Mouse (Mus musculus) cerebellum, adult (tissue): ENCODE results near the gene Nhsl2.
A peak's percentile ranks its signal among the peaks of the same experiment; 100 is the strongest.
"Not testable (repeated sequence)": the region's sequence is repeated elsewhere in the genome, so short reads cannot be mapped to it uniquely, and the experiment has no call there.

Experiments used
- ATAC-seq: cut with Nextera tagmentation; 2 replicates; pipeline ENCODE4 v1.9.2; 2017; ENCODE audit warnings: mild to moderate bottlenecking, moderate library complexity, mixed read lengths; ENCODE audit not compliant: insufficient number of reproducible peaks, low FRiP score, low TSS enrichment

Gene Nhsl2

GRCm38 (mm10) chrX:102076886-102077765, 227.9 kb downstream of the Nhsl2 start:
- no peak for ATAC-seq

DNA sequence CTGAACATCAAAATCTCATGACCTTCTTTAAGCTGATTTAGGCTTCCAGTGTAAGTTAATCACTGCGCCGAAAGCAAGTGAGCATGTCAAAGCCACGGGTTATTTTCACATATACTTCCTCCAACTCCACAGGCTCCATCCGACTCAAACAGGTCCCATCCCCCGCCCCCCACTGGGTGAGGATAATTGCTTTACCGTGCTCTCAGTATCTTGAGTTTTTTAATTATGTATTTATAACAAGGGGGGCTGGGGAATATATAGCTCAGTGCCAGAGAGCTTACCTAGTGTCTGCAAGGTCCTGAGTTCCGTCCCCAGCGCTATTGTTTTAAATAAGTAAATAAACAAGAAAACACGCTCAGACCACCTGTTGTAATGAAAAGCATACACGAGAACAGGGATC, 231.9 kb downstream of the Nhsl2 start:
- ATAC-seq, result no peak

DNA sequence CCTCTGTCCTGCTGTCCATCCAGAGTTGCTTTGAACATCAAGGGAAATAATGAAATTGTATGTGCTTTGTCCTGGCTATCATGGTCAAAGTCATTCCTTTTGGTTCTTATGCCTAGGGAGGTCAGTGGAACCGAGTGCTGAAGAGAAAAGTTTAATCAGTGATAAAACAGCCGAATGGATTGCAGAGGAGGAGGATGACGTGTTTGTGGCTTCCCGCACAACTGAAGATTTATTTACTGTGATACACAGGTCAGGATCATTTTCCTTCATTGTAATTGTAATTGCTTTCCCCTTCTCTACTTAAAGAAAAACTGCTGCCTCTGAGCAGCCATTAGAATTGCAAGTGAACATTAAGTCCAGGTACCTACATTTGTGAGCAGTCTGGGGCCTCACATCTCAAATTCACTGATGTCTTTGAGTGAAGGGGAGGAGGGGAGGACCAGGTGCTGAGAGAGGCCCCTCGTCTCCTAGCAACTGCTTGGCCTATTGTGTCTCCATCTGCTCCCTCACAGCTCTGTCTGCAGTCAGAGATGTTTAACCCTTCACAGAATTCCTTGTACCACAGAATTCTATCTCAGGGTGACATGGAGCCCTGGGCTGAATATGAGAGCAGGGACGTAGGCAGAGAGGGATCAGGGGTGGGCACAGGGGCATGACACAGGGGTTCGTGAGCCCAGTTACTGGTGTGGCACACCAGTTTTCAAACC, 232.5 kb downstream of the Nhsl2 start:
- ATAC-seq, result peak; percentile 87

DNA sequence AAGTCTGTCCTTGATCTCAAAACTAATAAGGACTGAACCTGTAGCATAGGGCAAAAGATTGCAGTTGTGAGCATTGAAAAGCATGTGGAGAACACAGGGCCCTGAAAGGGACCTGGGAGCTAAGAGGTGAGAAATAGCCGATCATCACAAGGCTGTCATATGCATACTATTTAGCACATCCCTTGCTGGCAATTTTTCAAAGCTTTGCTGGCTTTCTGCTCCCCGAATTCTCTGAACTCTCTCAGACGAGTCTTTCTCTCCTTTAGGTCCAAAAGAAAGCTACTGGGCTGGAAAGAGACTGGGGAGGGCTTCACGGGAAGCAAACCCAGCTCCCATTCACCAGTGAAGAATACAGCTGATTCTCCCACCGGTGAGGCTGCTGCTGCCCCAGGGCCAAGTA, 233.2 kb downstream of the Nhsl2 start:
- 0 out of 2 replicates have a peak, but pooled peaks have one; percentile 21 for ATAC-seq

DNA sequence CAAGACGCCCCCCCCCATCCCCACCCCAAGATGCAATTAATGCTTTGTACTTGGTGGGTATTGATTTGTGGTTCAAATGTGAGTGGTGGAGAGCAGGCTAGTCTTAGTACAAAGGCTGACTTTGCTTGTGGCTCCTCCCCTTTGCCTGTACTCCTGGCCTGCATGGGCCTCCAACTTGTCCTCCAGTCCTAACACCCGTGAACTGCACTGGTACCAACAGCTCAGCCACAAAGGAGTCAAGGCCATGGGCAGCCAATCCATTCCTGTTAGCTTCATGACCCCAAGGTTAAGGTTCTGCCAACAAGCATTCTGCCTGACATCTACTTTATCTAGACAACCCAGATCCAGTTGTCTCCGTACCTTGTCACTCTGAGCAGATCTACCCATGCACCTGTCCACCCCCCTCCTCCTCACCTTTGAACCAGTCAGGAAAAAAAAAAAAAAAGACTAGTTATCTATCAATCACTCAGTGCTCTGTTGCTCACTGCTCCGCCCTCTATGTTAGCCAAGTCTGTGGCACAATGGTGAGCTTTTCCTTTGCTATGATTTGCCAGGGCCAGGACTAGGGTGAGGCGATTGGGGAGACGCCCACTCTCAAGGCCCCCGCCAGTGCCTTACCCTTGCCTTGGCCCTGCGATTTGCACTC, 236.7 kb downstream of the Nhsl2 start:
- ATAC-seq, result no peak

DNA sequence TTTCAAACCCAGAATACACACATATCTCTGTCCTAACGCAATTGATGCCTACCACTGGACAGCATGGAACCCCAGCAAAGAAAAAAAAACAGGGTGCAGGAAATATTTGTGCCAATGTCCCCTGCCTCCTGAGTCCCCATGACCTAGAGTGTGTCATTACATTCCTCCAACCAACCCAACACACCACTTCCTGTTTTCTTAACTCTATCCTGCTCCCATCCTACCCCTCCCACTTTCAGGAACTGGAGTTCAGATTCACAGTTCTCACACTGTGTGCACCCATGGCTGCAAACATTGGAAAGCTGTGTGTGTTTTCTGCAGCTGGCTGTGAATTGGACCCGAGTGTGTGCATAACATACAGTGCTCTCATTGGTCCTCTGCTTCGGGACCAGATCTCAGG, 241.4 kb downstream of the Nhsl2 start:
- ATAC-seq, result no peak

DNA sequence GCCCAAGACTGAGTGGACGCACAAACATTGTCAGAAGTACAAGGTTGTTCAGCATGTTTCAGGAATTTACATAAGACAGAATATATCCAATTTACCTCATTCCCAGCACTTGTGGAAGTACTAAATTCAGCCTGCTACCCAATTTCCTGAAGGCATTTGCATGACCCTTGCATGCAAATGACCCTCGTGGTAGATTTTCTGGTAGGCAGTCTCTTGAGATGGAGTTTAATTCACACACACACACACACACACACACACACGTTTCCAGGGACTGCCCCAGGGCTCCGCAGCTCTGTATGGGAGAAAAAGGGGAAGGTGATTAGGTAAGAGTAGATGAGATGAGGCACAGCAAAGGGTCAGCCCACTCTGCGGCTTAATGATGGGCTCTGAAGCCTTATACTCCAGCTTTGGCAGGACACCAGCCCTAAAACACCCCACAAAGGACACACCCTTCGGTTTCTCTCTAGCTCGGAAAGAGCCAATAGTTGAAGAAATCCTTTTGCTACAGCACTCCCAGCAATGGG, 245.3 kb downstream of the Nhsl2 start:
- no peak for ATAC-seq

- no peak for ATAC-seq
These were observed 252.7 kb downstream of the Nhsl2 start for GRCm38 (mm10) chrX:102101886-102102285.

DNA sequence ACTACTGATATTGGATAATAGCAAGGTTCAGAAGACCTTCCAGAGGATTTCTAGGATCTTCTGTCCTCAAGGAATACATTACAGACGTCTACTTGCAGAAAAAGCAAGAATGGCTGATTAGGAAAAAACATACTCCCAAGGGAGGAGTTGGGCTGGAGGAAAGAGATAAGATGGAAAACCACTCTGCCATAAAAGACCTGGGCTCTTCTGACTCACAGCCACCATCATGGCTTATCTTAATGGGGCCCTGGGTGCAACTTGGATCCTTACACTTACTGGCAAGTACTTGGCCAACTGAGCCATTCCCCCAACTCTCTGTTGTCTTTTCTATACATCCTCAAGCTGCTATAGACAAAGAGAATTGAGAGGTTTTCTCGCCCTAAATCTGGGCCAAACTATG, 254.6 kb downstream of the Nhsl2 start:
- ATAC-seq, result not testable (repeated sequence)

GRCm38 (mm10) chrX:102109349-102109748, 260.2 kb downstream of the Nhsl2 start:
- ATAC-seq, result not testable (repeated sequence)

DNA sequence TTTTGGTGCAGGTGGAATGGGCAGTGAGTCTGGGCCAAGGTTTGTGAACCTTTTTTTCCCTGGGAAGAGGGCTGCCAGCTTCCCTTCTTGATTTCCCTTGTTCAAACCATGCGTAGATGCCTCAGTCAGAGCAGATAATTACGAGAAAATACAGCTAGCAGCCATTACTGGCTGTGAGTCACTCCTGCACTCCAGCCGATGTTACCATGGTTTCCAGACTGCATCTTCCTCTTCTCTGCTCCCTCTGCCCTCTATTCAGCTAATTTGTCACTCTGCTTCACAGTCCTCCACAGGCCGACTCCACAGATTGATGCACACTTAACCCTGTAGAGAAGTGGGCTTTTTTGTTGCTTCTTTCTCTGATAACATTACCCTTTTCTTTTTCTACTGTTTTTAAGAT, 266.5 kb downstream of the Nhsl2 start:
- no peak for ATAC-seq

DNA sequence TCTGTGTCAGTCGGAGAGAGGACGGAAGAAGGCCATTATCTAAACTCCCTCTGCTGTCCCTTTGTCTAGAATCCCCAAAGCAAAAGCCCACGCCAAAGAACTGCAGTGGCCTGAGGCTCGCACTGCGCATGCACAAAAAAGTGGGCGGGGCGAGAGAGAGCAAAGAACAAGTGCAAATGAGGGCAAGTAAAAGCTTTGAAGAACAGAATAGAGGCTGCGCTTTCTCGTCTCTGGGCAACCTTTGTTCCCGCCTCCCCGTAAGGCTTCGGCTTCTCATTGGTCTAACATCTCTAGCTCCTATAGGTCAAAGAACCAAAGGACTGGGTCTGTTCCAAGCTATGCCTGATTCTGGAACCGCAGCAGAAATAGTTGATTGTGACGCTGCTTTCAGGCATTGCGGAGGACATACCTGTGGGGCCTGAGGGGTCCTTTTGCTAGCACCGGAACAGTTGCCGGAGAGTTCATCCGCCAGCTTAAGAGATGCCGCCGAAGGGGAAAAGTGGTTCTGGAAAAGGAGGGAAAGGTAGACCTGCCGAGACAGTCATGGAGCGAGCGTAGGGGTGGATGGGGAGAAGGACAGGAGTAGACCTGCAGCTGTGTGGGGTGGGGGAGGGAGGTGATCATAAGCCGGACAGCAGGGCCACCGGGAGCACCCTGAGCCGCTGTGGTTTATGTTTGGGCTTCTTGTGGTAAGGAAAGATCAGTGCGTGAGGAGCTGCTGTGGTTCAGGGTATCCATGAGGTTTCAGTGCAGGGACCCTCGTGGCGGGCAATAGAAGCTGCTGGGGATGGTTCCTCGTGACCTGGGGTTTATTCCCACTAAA, 270.1 kb downstream of the Nhsl2 start, which contains the start of gene Pin4:
Pin4 (plus strand) TSS at position 406 of the 823 bp plus-strand sequence.
- peak; percentile 100 for ATAC-seq

- no peak for ATAC-seq
These were observed 272.1 kb downstream of the Nhsl2 start for GRCm38 (mm10) chrX:102121321-102121720.

DNA sequence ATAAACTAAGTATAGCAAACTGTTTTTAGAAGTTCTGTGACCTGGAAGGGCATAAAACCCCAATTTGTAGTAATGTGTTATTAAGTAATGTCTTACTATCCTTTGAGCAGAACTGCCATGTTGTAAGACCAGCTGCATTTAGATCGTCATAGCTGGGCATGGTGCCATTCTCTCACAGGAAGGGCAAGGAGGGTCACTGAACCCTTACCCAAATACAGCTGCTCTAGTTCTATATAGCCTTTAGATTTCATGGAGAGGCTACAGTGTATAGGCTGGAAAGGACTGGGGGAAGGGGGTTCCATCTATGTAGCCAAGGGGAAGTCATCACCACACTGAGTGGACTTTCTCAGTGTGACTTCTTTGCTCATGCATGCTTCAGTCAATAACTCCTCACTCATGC, 292.0 kb downstream of the Nhsl2 start:
- ATAC-seq, result no peak
